Mouse (Mus musculus) E14TG2a.4 (cell line): ENCODE results near the gene Sars2.

ENCODE experiments used
- H3K27me3 ChIP-seq: 2 replicates; pipeline ENCODE4 v1.6.1; 2014; ENCODE audit warnings: low read length, control low read depth; ENCODE audit not compliant: insufficient read depth
- H3K36me3 ChIP-seq: 2 replicates; pipeline ENCODE4 v1.6.1; 2014; ENCODE audit warnings: low read length, control low read depth; ENCODE audit not compliant: insufficient read depth
- H3K4me1 ChIP-seq: replicated peaks from 2 replicates; pipeline ENCODE4 v1.6.1; 2014; ENCODE audit warnings: low read depth, low read length, control low read depth
- H3K4me3 ChIP-seq: replicated peaks from 2 replicates; pipeline ENCODE4 v1.5.1; 2014; ENCODE audit warnings: mild to moderate bottlenecking, low read length
- H3K9me3 ChIP-seq: 2 replicates; pipeline ENCODE4 v1.6.1; 2014; ENCODE audit warnings: low read length, control low read depth
- CTCF ChIP-seq: conservative IDR thresholded peaks from 2 replicates; pipeline ENCODE4 v1.5.1; 2014; ENCODE audit warnings: low read length
- NANOG ChIP-seq: IDR thresholded peaks from 2 replicates; pipeline ENCODE4 v1.6.1; 2014; ENCODE audit warnings: borderline replicate concordance, low read length, mixed read lengths
- POU5F1 ChIP-seq: IDR thresholded peaks from 2 replicates; pipeline ENCODE4 v1.6.1; 2014; ENCODE audit warnings: low read length, borderline replicate concordance

Sars2 gene

GRCm38 (mm10) chr7:28719650-28720049, 22.1 kb upstream of the Sars2 start:
- H3K4me1 ChIP-seq, result peaks cover 45% of the 10 kb centered on the region

GRCm38 (mm10) chr7:28720753-28721537, 20.8 kb upstream of the Sars2 start:
- Histone ChIP-seq H3K27me3 (peaks cover 6% of the 10 kb centered on the region), H3K9me3 (peaks cover 20% of the 10 kb centered on the region), H3K4me3 (no peak overlapping the region), H3K36me3 (peaks cover 4% of the 10 kb centered on the region; the same call in 1 of the 2 replicates), H3K4me1 (peaks cover 35% of the 10 kb centered on the region)
- no peak for TF ChIP-seq NANOG
- TF ChIP-seq POU5F1, result no peak
- no peak for TF ChIP-seq CTCF

More at GRCm38 (mm10) chr7:28719650-28720049, 22.1 kb upstream of the Sars2 start:
- no peak overlapping the region for H3K4me3 ChIP-seq
- peaks cover 11% of the 10 kb centered on the region for H3K9me3 ChIP-seq
- no peak for TF ChIP-seq NANOG
- TF ChIP-seq POU5F1, result no peak
- TF ChIP-seq CTCF, result no peak
- H3K36me3 ChIP-seq, result peaks cover under 1% of the 10 kb centered on the region; the same call in 1 of the 2 replicates
- H3K27me3 ChIP-seq, result peaks cover 15% of the 10 kb centered on the region

- Histone ChIP-seq H3K9me3 (peaks cover 20% of the 10 kb centered on the region), H3K4me3 (0 out of 2 replicates have a peak overlapping the region, but pooled peaks have one; percentile 32), H3K27me3 (peaks cover 3% of the 10 kb centered on the region; the same call in 1 of the 2 replicates), H3K4me1 (peaks cover 29% of the 10 kb centered on the region), H3K36me3 (peaks cover 4% of the 10 kb centered on the region; the same call in 1 of the 2 replicates)
- TF ChIP-seq NANOG (no peak), POU5F1 (no peak), CTCF (no peak)
These were observed 19.7 kb upstream of the Sars2 start for GRCm38 (mm10) chr7:28722079-28722478.

- Histone ChIP-seq H3K4me1 (peaks cover 13% of the 10 kb centered on the region), H3K4me3 (no peak overlapping the region), H3K27me3 (no peaks in the 10 kb centered on the region), H3K36me3 (peaks cover 4% of the 10 kb centered on the region; the same call in 1 of the 2 replicates), H3K9me3 (peaks cover 20% of the 10 kb centered on the region)
- TF ChIP-seq POU5F1, result no peak
- TF ChIP-seq CTCF, result no peak
- TF ChIP-seq NANOG, result no peak
These were observed 17.2 kb upstream of the Sars2 start for GRCm38 (mm10) chr7:28724613-28725012.

- TF ChIP-seq NANOG (no peak), CTCF (peak; percentile 87)
- Histone ChIP-seq H3K36me3 (peaks cover 4% of the 10 kb centered on the region; the same call in 1 of the 2 replicates), H3K4me1 (peaks cover 2% of the 10 kb centered on the region), H3K27me3 (no peaks in the 10 kb centered on the region), H3K9me3 (peaks cover 24% of the 10 kb centered on the region), H3K4me3 (no peak overlapping the region)
These were observed 15.2 kb upstream of the Sars2 start for GRCm38 (mm10) chr7:28726600-28726999.

- H3K4me3 ChIP-seq, result no peak overlapping the region
- H3K36me3 ChIP-seq, result peaks cover 4% of the 10 kb centered on the region; the same call in 1 of the 2 replicates
- no peaks in the 10 kb centered on the region for H3K27me3 ChIP-seq
- TF ChIP-seq CTCF (no peak), POU5F1 (no peak), NANOG (no peak)
- H3K4me1 ChIP-seq, result peaks cover 9% of the 10 kb centered on the region
- H3K9me3 ChIP-seq, result peaks cover 28% of the 10 kb centered on the region
These were observed 14.0 kb upstream of the Sars2 start for GRCm38 (mm10) chr7:28727649-28728340.

GRCm38 (mm10) chr7:28732341-28733142, 9.2 kb upstream of the Sars2 start:
- no peak for TF ChIP-seq NANOG
- Histone ChIP-seq H3K4me1 (peaks cover 54% of the 10 kb centered on the region), H3K36me3 (peaks cover 15% of the 10 kb centered on the region), H3K27me3 (no peaks in the 10 kb centered on the region), H3K9me3 (peaks cover 8% of the 10 kb centered on the region), H3K4me3 (peak overlapping the region; percentile 81)

GRCm38 (mm10) chr7:28733211-28733610, 8.6 kb upstream of the Sars2 start:
- Histone ChIP-seq H3K9me3 (peaks cover 8% of the 10 kb centered on the region), H3K4me3 (peak overlapping the region; percentile 81), H3K36me3 (peaks cover 21% of the 10 kb centered on the region), H3K27me3 (no peaks in the 10 kb centered on the region), H3K4me1 (peaks cover 57% of the 10 kb centered on the region)
- no peak for TF ChIP-seq CTCF
- TF ChIP-seq POU5F1, result no peak
- no peak for TF ChIP-seq NANOG
